Mouse (Mus musculus) left cerebral cortex, adult 2 months (tissue): ENCODE data around the gene Zfp334. TPM values are rescaled to one million over a fixed set of nuclear protein-coding genes. Genes with fewer than 3 reads are reported as not detected.
A peak's percentile ranks its signal among the peaks of the same experiment; 100 is the strongest.

Source experiments
- DNase-seq, 2 experiments: peaks; one replicate each; pipeline ENCODE4 v3.0.0; 2021 to 2022; ENCODE audit warnings: low spot score in 2 of 2, mixed read lengths in 1 of 2; ENCODE audit errors: extremely low spot score in 1 of 2
- H3K27ac ChIP-seq: fragments of 200-600 bp; 2 replicates; pipeline ENCODE4 v1.8.1; 2022
- H3K4me3 ChIP-seq: fragments of 200-600 bp; 2 replicates; pipeline ENCODE4 v1.8.1; 2022
- CTCF ChIP-seq: fragments of 200-600 bp; IDR thresholded peaks from 2 replicates; pipeline ENCODE4 v1.8.1; 2022; ENCODE audit warnings: antibody characterized with exemption, mild to moderate bottlenecking, moderate library complexity
- intact Hi-C: fragments of 180-260 bp; cut with DNase I; formaldehyde crosslinking; loops from one replicate; pipeline ENCODE4 v1.15.1; 2025
- long read RNA-seq, 2 experiments: library from polyadenylated mRNA; stranded (forward); transcript quantifications; one replicate each; pipeline ENCODE4 v2.0.0; 2021; ENCODE audit warnings: borderline mapping rate in 2 of 2
- total RNA-seq, 2 experiments: library from RNA; stranded (reverse); gene quantifications; 2 replicates each; pipeline ENCODE4 v1.2.3; 2021

Zfp334 gene
- total RNA-seq: 10 to 100 TPM; 15.4 to 18.2 TPM
- long read RNA-seq, experiment 1, full-length matches to known transcripts: 23 of 39 reads
- long read RNA-seq, experiment 1, partial matches to known transcripts: 1 of 39 reads
- long read RNA-seq, experiment 1, other reads (novel, unspliced or antisense): 15 of 39 reads
- long read RNA-seq, experiment 2, full-length matches to known transcripts: 19 of 33 reads
- long read RNA-seq, experiment 2, partial matches to known transcripts: 7 of 33 reads
- long read RNA-seq, experiment 2, other reads (novel, unspliced or antisense): 7 of 33 reads

- DNase-seq: peak; percentile 95
- Histone ChIP-seq H3K4me3 (peak within 1 kb of the TSS; percentile 86), H3K27ac (peak within 1 kb of the TSS; percentile 79)
- intact Hi-C loops: no loop called here
- TF ChIP-seq CTCF: no peak; the same call in 1 of the 2 replicates
Observed at GRCm38 (mm10) chr2:165387844-165388495, at the start of gene Zfp334. TSS of gene Zfp334 (minus strand) at chr2:165388259.

DNA sequence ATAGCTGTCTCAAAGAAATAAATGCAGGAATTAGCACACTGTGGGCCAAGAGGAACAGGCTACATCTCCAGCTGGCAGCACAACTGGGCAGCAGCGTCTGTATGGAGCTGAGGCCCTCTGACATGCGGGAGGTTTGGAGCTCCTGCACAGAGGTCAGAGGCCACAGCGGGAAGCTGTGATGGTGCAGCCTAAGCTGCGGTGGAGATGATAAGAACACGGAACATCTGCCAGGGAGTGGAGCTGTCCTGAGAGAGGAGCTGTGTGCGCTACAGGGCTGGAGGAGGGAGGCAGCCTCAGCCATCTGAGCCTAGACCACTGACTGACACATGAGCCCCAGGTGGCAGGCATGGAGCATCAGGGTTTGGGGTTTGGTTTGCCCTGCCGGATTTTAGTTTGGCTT lies 40.6 kb upstream of the Zfp334 start:
- H3K4me3 ChIP-seq: no peak overlapping the region
- intact Hi-C loops: no loop called here
- no peak overlapping the region for H3K27ac ChIP-seq
- no peak for DNase-seq
- no peak for TF ChIP-seq CTCF

DNA sequence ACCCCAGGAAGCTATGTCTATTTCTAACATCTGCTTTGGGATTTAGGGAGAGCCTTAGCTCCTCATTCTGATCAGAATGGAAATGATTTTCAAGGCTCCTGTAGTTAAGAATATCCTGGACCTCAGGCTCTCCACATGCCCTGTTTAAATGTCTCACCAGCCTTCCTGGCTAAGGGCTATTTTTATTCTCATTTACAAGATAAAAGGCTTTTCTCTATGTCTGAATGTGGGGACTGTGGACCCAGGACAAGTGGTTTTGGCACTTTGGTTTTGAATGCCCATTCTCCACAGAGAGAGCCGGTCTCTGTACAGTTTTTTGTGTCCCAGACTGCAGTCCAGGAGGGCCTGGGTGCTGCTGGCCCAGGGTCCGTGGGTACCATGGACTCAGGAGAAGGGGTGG lies 32.1 kb upstream of the Zfp334 start:
- intact Hi-C loops: no loop called here
- no peak overlapping the region for H3K4me3 ChIP-seq
- H3K27ac ChIP-seq: peak overlapping the region; percentile 61; the same call in 1 of the 2 replicates
- DNase-seq: no peak
- no peak for TF ChIP-seq CTCF

DNA sequence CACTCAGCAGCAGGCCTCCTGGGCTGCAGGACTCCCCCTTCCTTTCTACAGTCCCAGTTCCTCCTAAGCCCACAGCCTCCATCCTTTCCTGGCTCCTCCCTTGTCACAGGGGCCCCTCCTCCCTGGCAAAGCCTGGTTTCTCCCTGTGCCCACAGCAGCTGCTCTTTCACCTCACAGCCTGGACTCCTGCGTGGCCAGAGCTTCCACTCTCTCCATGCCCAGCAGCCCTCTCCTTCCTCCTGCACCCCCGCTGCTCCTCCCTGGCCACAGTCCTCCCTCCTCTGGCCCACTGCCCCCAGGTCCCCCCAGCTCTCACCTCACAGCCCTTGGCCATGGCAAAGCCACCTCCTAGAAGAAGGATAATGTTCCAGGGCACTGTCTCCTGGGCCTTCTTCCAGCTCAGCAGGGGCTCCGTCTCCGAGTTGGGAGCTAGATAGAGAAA lies 31.6 kb upstream of the Zfp334 start:
- peak in 1 of 2 experiments; percentile 44 for DNase-seq
- no peak for TF ChIP-seq CTCF
- H3K27ac ChIP-seq: peak overlapping the region; percentile 61
- H3K4me3 ChIP-seq: no peak overlapping the region
- intact Hi-C loops: no loop called here

DNA sequence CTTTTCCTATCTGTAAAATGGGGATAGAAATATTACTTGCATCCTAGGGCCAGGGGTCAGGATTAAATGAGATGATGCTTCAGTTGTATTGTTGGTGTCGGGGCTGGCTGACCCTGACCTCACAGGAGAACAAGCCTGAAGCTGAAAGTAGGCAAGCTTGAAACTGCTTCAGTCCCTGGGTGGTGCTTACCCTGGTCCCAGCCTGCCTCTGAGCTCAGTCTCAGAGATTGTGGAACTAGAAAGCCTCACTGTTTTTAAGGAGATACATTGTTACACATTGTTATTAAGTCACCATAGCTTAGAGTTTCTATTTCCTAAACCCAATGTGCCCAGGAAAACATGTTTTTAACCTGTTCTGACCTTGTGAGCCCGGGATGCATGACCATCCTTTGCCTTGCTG lies 30.5 kb upstream of the Zfp334 start:
- no peak overlapping the region for H3K27ac ChIP-seq
- no peak overlapping the region for H3K4me3 ChIP-seq
- no peak for TF ChIP-seq CTCF
- no peak for DNase-seq
- intact Hi-C loops: no loop called here

DNA sequence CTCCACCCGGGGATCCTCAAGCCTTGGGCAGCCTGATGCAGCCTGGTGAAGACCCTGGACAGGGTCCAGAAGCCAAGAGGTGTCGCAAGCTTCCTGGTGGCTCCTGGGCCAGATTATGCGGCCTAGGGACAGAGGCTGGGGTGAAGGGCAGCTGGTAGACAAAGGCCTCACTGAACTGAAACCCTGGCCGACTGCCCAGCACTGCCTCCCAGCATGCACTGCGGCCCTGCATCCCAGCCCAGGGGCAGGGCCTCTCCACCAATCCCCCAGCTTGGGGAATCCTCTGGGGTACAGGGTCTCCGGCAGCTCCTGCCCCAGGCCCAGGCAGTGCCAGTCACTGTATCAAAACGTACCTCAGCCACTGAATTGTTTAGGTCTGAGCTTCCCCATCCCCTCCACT lies 29.2 kb upstream of the Zfp334 start:
- intact Hi-C loops: no loop called here

DNA sequence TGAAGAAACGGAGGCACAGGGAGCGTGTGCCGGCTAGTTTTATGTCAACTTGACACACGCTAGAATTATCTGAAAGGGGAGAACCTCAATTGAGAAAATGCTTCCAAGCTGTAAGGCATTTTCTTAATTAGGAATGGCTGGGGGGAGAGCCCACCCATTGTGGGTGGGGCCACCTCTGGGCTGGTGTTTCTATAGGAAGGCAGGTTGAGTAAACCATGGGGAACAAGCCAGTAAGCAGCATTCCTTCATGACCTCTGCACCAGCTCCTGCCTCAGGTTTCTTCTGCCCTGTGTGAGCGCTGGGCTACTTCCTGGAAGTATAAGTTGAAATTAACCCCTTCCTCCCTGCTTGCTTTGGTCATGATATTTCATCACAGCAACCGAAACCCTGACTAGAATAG lies 27.7 kb upstream of the Zfp334 start:
- H3K27ac ChIP-seq: no peak overlapping the region
- intact Hi-C loops: no loop called here
- H3K4me3 ChIP-seq: no peak overlapping the region
- TF ChIP-seq CTCF: no peak
- no peak for DNase-seq

More for the DNA sequence above, 29.2 kb upstream of the Zfp334 start:
- peak; percentile 67 to 73 for DNase-seq
- Histone ChIP-seq H3K4me3 (no peak overlapping the region), H3K27ac (peak overlapping the region; percentile 53; the same call in 1 of the 2 replicates)
- no peak for TF ChIP-seq CTCF

DNA sequence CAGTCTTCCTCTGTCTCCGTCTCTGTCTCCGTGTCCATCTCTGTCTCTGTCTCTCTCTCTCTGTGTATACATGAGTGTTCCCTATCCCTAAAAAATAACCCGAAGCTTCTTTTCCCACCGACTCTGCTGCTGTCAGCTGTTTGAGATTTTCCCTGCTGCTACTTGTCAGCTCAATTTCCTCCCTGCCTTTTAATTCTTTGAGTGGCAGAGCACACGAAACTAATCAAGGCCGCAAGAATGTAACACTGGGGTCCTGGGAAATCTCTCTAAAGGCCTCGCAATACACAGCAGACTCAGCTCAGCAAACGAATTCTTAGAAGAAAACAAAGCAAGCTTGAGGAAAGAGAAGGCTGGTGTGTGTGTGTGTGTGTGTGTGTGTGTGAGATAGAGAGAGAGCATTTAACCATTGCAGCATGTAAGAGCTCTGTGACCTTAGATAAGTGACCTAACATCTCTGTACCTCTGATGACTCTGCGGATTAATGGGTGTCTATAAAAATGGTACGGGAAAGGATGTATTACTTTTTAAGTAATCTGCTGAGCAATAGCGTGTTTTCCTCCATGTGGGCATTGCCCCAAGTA lies 27.2 kb upstream of the Zfp334 start:
- H3K4me3 ChIP-seq: no peak overlapping the region
- no peak for DNase-seq
- intact Hi-C loops: no loop called here
- TF ChIP-seq CTCF: no peak
- H3K27ac ChIP-seq: no peak overlapping the region

GRCm38 (mm10) chr2:165414321-165414720 lies 26.3 kb upstream of the Zfp334 start:
- intact Hi-C loops: loop anchor here (5.0 kb wide), 1 partner anchor 58 kb away; the partner anchor contains the start of gene Slc13a3
- H3K27ac ChIP-seq: no peak overlapping the region

GRCm38 (mm10) chr2:165413884-165414283 lies 25.8 kb upstream of the Zfp334 start:
- H3K27ac ChIP-seq: no peak overlapping the region
- TF ChIP-seq CTCF: no peak
- DNase-seq: no peak
- H3K4me3 ChIP-seq: no peak overlapping the region
- intact Hi-C loops: loop anchor here (5.0 kb wide), 1 partner anchor 58 kb away; the partner anchor contains the start of gene Slc13a3

More at GRCm38 (mm10) chr2:165414321-165414720, 26.3 kb upstream of the Zfp334 start:
- DNase-seq: no peak
- no peak overlapping the region for H3K4me3 ChIP-seq
- no peak for TF ChIP-seq CTCF

- H3K27ac ChIP-seq: peak overlapping the region; percentile 30
- peak; percentile 75 to 84 for DNase-seq
- peak; percentile 89 for TF ChIP-seq CTCF
- H3K4me3 ChIP-seq: no peak overlapping the region
- intact Hi-C loops: loop anchor here (2.0 to 5.0 kb wide), 2 partner anchors 17 to 80 kb away; no protein-coding TSS in a partner anchor
Observed at GRCm38 (mm10) chr2:165407700-165408301, 19.7 kb upstream of the Zfp334 start.
